Mouse (Mus musculus) embryonic facial prominence, embryonic 10.5 days (tissue): ENCODE results near the gene Nipal1. TPM values are rescaled to one million over a fixed set of nuclear protein-coding genes. Genes with fewer than 3 reads are reported as not detected.

Experiments used
- DNase-seq: peaks from one replicate; pipeline ENCODE4 v3.0.0-alpha.2; 2017; ENCODE audit warnings: low spot score
- H3K27ac ChIP-seq: fragments of 300-500 bp; sonication (generic); replicated peaks from 2 replicates; pipeline ENCODE4 v1.5.1; 2016; ENCODE audit warnings: mild to moderate bottlenecking
- H3K27me3 ChIP-seq: fragments of 300-500 bp; sonication (generic); replicated peaks from 2 replicates; pipeline ENCODE4 v1.6.1; 2016; ENCODE audit warnings: low read depth, mild to moderate bottlenecking; ENCODE audit not compliant: poor library complexity, severe bottlenecking
- H3K36me3 ChIP-seq: fragments of 300-500 bp; sonication (generic); replicated peaks from 2 replicates; pipeline ENCODE4 v1.6.1; 2016; ENCODE audit warnings: mild to moderate bottlenecking, moderate library complexity
- H3K4me1 ChIP-seq: fragments of 300-500 bp; sonication (generic); 2 replicates; pipeline ENCODE4 v1.6.1; 2016
- H3K4me3 ChIP-seq: fragments of 300-500 bp; sonication (generic); 2 replicates; pipeline ENCODE4 v1.5.1; 2016; ENCODE audit warnings: mild to moderate bottlenecking, moderate library complexity
- H3K9me3 ChIP-seq: fragments of 300-500 bp; sonication (generic); 2 replicates; pipeline ENCODE4 v1.6.1; 2016; ENCODE audit warnings: mild to moderate bottlenecking
- WGBS: fragments of 180-500 bp; shearing (Covaris S2); methylation state at CpG from one replicate; pipeline ENCODE4 v1.1.7; 2016; 5-methylcytosine and 5-hydroxymethylcytosine counted together
- polyA plus RNA-seq: library from polyadenylated mRNA; unstranded; fragments of >200 nt; fragmentation: Nextera tagmentation; extraction: Ambion mirVana; gene quantifications from 2 replicates; pipeline ENCODE4 v1.2.1, GENCODE M21; 2016

Gene Nipal1
- polyA plus RNA-seq, 1 experiment from 2014 or later: 0.14 TPM

DNA sequence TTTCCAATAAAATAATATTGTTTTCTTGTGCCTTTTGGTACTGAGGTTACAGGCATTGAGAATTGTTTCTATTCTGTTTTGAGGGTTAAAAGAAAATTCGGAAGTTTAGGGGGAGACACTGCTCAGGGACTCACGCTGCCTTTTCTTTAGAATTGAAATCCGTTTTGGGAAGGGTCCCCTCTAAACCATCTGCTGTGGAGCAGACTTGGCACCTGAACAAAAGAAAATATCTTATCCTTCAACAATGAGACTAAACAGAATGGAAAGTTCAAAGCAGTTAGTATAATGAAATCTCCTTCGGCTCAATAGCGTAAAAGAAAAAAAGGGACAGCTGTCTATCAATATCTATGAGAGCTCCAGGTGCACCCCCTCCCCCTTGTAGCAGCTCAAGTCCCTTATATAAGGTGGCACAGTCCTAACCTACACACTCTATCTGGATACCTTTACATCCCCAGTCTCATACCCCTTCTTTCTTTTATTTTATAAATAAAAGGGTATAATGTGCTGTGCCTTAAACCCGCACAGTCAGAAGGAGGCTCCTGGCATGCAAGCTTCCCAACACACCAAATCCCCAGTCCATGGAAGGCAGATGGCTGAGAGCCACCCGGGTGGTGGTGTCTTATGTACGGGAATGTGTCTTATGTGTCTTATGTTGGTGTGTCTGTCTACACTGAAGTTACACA, 23.6 kb downstream of the Nipal1 start:
- WGBS: 79% methylated on average over 8 of the region's 8 CpGs
- DNase-seq: no peak
- no peaks in the 10 kb centered on the region for H3K4me1 ChIP-seq
- no peak overlapping the region for H3K4me3 ChIP-seq
- no peak overlapping the region for H3K27ac ChIP-seq
- H3K27me3 ChIP-seq: no peaks in the 10 kb centered on the region
- H3K36me3 ChIP-seq: no peaks in the 10 kb centered on the region
- no peaks in the 10 kb centered on the region for H3K9me3 ChIP-seq

DNA sequence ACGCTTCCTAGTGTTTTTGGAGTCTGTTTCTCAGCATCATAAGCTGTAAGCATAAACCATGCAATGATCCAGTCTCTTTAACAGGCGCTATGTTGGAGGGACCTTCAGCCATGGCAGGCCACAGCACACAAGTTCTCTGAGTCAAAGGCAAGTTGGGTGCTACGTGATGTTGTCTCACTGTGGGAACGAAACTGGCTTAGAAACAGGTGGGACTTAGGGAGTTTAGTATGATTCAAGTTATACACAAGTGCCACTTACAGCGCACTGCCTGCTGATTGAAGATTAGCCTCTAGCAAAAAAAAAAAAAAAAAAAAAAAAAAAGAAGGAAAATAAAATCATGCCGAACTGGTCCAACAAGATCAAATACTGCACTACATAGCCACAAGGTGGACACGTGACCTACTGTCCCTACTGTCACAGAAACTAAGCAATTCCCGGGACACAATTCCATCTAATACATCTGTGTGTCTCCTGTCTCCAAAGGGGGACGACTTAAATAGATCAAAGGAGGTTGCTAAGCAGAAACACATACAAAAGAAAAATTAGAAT, 27.5 kb downstream of the Nipal1 start:
- 81% methylated on average over 9 of the region's 9 CpGs for WGBS
- Histone ChIP-seq H3K9me3 (no peaks in the 10 kb centered on the region), H3K27ac (no peak overlapping the region), H3K4me3 (no peak overlapping the region), H3K36me3 (no peaks in the 10 kb centered on the region), H3K27me3 (no peaks in the 10 kb centered on the region), H3K4me1 (no peaks in the 10 kb centered on the region)
- DNase-seq: no peak

- Histone ChIP-seq H3K36me3 (no peaks in the 10 kb centered on the region), H3K4me1 (no peaks in the 10 kb centered on the region), H3K27me3 (no peaks in the 10 kb centered on the region), H3K9me3 (0 out of 2 replicates have a peak, but pooled peaks cover 2% of the 10 kb centered on the region), H3K27ac (no peak overlapping the region), H3K4me3 (no peak overlapping the region)
- 92% methylated on average over 6 of the region's 6 CpGs for WGBS
- no peak for DNase-seq
Observed at GRCm38 (mm10) chr5:72681451-72681850, 33.9 kb downstream of the Nipal1 start.

- no peaks in the 10 kb centered on the region for H3K36me3 ChIP-seq
- no peaks in the 10 kb centered on the region for H3K9me3 ChIP-seq
- H3K27ac ChIP-seq: no peak overlapping the region
- no peaks in the 10 kb centered on the region for H3K4me1 ChIP-seq
- no peaks in the 10 kb centered on the region for H3K27me3 ChIP-seq
- no peak for DNase-seq
- 92% methylated on average over 7 of the region's 7 CpGs for WGBS
- no peak overlapping the region for H3K4me3 ChIP-seq
Observed at GRCm38 (mm10) chr5:72689556-72689955, 42.0 kb downstream of the Nipal1 start.

- Histone ChIP-seq H3K27ac (no peak overlapping the region), H3K4me3 (no peak overlapping the region), H3K36me3 (no peaks in the 10 kb centered on the region), H3K4me1 (no peaks in the 10 kb centered on the region), H3K9me3 (no peaks in the 10 kb centered on the region), H3K27me3 (no peaks in the 10 kb centered on the region)
- WGBS: 94% methylated on average over 5 of the region's 5 CpGs
- DNase-seq: no peak
Observed at GRCm38 (mm10) chr5:72690516-72690915, 42.9 kb downstream of the Nipal1 start.

GRCm38 (mm10) chr5:72694684-72695083, 47.1 kb downstream of the Nipal1 start:
- H3K9me3 ChIP-seq: no peaks in the 10 kb centered on the region
- WGBS: 91% methylated on average over 2 of the region's 2 CpGs
- no peaks in the 10 kb centered on the region for H3K36me3 ChIP-seq
- DNase-seq: no peak
- H3K4me3 ChIP-seq: no peak overlapping the region
- H3K27ac ChIP-seq: no peak overlapping the region
- H3K27me3 ChIP-seq: no peaks in the 10 kb centered on the region
- no peaks in the 10 kb centered on the region for H3K4me1 ChIP-seq

DNA sequence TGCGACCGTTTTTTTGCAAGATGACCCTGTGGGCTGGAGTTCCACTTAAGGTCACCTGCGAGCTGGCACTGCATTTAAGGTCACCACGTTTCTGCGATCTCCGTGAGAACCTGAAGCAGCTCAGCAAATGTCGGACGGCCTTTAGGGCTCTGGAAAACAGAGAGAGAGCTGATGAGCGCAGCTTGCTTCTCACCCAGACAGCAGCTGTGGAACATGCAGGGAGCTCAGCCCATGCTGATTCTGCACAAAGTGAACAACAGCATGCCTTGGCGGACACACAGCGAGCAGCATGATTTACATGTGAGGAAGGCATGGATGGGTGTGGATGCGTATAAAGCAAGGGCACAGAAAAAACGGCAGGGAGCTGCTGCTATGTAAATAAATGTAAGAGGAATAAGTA, 48.9 kb downstream of the Nipal1 start:
- no peak overlapping the region for H3K27ac ChIP-seq
- H3K36me3 ChIP-seq: no peaks in the 10 kb centered on the region
- H3K4me3 ChIP-seq: no peak overlapping the region
- H3K9me3 ChIP-seq: no peaks in the 10 kb centered on the region
- DNase-seq: no peak
- no peaks in the 10 kb centered on the region for H3K4me1 ChIP-seq
- no peaks in the 10 kb centered on the region for H3K27me3 ChIP-seq
- 83% methylated on average over 13 of the region's 13 CpGs for WGBS

- WGBS: 76% methylated on average over 3 of the region's 3 CpGs
- Histone ChIP-seq H3K4me3 (no peak overlapping the region), H3K9me3 (no peaks in the 10 kb centered on the region), H3K4me1 (peaks cover 4% of the 10 kb centered on the region; the same call in 1 of the 2 replicates), H3K27me3 (no peaks in the 10 kb centered on the region), H3K36me3 (no peaks in the 10 kb centered on the region), H3K27ac (no peak overlapping the region)
- no peak for DNase-seq
Observed at GRCm38 (mm10) chr5:72698343-72698742, 50.7 kb downstream of the Nipal1 start.

DNA sequence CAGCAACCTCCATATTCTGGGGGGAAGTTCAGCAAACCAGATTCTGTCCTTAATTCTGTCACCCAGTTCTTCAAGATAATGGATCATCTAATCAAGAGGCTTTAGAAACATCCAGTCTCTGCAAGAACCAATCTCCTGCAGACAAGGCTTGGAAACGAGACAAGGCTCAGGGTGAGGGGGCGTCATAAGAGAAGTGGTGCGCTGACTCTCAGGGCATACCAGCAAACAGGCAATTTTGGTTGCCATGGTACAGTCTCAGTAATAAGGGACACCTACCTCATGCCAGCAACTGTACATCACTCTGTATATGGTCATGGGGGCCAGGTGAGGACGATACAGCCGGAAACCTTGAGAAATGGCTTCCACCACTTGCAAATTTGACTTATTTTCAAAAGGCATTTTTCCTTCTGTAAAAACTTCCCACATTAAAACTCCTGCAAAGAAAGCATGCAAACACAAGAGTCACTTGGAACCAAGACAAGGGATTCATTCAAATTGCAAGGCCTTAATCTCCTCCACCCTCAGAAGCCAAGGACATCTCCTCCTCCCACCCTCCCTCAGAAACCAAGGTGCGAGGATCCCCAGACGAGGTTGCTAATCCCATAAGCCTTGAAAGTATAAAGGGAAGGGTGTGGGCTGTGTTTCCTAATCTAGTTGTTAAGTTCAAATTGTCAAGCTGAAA, 51.4 kb downstream of the Nipal1 start:
- Histone ChIP-seq H3K4me3 (no peak overlapping the region), H3K27ac (no peak overlapping the region), H3K9me3 (no peaks in the 10 kb centered on the region), H3K4me1 (peaks cover 4% of the 10 kb centered on the region; the same call in 1 of the 2 replicates), H3K36me3 (no peaks in the 10 kb centered on the region), H3K27me3 (no peaks in the 10 kb centered on the region)
- DNase-seq: no peak
- 70% methylated on average over 7 of the region's 7 CpGs for WGBS

- WGBS: 70% methylated on average over 2 of the region's 2 CpGs
- H3K27me3 ChIP-seq: no peaks in the 10 kb centered on the region
Observed at GRCm38 (mm10) chr5:72699500-72699818, 51.9 kb downstream of the Nipal1 start.

DNA sequence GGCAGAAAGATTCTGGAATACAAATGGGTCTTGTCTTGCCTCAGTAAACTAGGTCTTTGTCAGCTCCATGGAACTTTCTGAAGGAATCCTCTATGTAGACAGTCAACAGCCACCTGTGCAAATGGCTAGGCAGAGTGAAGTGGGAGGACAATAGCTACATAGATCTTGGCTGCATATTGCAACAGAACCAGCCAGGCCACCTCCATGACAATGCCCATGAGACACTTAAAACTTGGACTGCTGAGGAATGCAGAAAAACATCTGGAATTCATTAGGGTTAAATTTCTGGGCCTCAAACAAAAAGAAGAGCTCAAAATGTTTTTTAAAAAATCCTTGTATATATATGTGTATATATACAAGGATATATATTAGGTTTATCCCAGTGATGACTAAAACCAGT, 54.6 kb downstream of the Nipal1 start:
- Histone ChIP-seq H3K4me3 (no peak overlapping the region), H3K27me3 (no peaks in the 10 kb centered on the region), H3K4me1 (peaks cover 11% of the 10 kb centered on the region), H3K27ac (no peak overlapping the region), H3K9me3 (0 out of 2 replicates have a peak, but pooled peaks cover 3% of the 10 kb centered on the region), H3K36me3 (no peaks in the 10 kb centered on the region)
- no peak for DNase-seq

More at GRCm38 (mm10) chr5:72699500-72699818, 51.9 kb downstream of the Nipal1 start:
- Histone ChIP-seq H3K4me1 (peaks cover 4% of the 10 kb centered on the region; the same call in 1 of the 2 replicates), H3K27ac (no peak overlapping the region), H3K9me3 (no peaks in the 10 kb centered on the region), H3K4me3 (no peak overlapping the region), H3K36me3 (no peaks in the 10 kb centered on the region)
- no peak for DNase-seq

DNA sequence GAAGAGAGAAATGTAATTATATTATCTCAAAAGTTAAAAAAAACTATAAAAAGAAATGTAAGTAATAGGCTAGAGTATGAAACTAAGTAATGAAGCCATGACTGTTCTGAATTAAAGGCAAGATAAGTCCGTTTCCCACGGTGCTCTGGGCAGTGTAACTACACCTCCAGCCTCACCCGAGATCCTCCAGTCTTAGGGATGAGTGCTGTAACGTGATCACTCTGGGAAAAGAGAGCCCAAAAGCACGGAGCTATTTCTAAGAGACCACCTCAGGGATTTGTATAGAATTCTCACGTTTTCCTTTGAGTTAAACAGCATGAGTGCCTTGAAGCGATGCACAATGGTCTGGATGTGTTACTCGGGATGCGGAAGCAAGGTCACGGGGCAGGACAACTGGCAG, 58.5 kb downstream of the Nipal1 start:
- H3K27ac ChIP-seq: no peak overlapping the region
- H3K27me3 ChIP-seq: no peaks in the 10 kb centered on the region
- H3K9me3 ChIP-seq: 0 out of 2 replicates have a peak, but pooled peaks cover 3% of the 10 kb centered on the region
- DNase-seq: no peak
- H3K4me3 ChIP-seq: no peak overlapping the region
- WGBS: 41% methylated on average over 10 of the region's 10 CpGs
- no peaks in the 10 kb centered on the region for H3K36me3 ChIP-seq
- peaks cover 17% of the 10 kb centered on the region for H3K4me1 ChIP-seq

- H3K36me3 ChIP-seq: no peaks in the 10 kb centered on the region
- 63% methylated on average over 10 of the region's 10 CpGs for WGBS
- 0 out of 2 replicates have a peak, but pooled peaks cover 3% of the 10 kb centered on the region for H3K9me3 ChIP-seq
- no peaks in the 10 kb centered on the region for H3K27me3 ChIP-seq
- H3K4me1 ChIP-seq: peaks cover 17% of the 10 kb centered on the region
- no peak overlapping the region for H3K4me3 ChIP-seq
- H3K27ac ChIP-seq: no peak overlapping the region
- no peak for DNase-seq
Observed at GRCm38 (mm10) chr5:72706722-72707121, 59.1 kb downstream of the Nipal1 start.
